Mouse (Mus musculus): ENCODE data around the gene Atrnl1. TPM values are rescaled to one million over a fixed set of nuclear protein-coding genes. Genes with fewer than 3 reads are reported as not detected.

Atrnl1 gene
- polyA plus RNA-seq, 1 experiment from 2014 or later: 5.6 TPM

GRCm38 (mm10) chr19:58095776-58096175 is 484.9 kb downstream of the Atrnl1 start:
- no peaks in the 10 kb centered on the region for H3K9me3 ChIP-seq (ENCODE audit: control insufficient read depth, low read length)
- no peak for ATAC-seq (ENCODE audit: low FRiP score)
- H3K27me3 ChIP-seq (ENCODE audit: control insufficient read depth, insufficient read depth, low read length): no peaks in the 10 kb centered on the region
- H3K4me2 ChIP-seq: no peak overlapping the region
- no peaks in the 10 kb centered on the region for H3K36me3 ChIP-seq (ENCODE audit: control insufficient read depth, insufficient read depth, low read length)
- DNase-seq (ENCODE audit: low spot score, missing footprints): no peak
- H3K4me3 ChIP-seq (ENCODE audit: low read depth, low read length): no peak overlapping the region
- no peak overlapping the region for H3K9ac ChIP-seq (ENCODE audit: low read length)
- H3K27ac ChIP-seq (ENCODE audit: low read depth, low read length): no peak overlapping the region
- H3K4me1 ChIP-seq (ENCODE audit: control insufficient read depth, insufficient read depth, low read length): no peaks in the 10 kb centered on the region
- WGBS: 83% methylated on average over 7 of the region's 7 CpGs

GRCm38 (mm10) chr19:58097195-58097594 is 486.4 kb downstream of the Atrnl1 start:
- WGBS: 91% methylated on average over 2 of the region's 2 CpGs
- H3K4me2 ChIP-seq: no peak overlapping the region
- DNase-seq (ENCODE audit: low spot score, missing footprints) (no peak), ATAC-seq (ENCODE audit: low FRiP score) (no peak)
- no peaks in the 10 kb centered on the region for H3K9me3 ChIP-seq (ENCODE audit: control insufficient read depth, low read length)
- no peaks in the 10 kb centered on the region for H3K36me3 ChIP-seq (ENCODE audit: control insufficient read depth, insufficient read depth, low read length)
- no peak overlapping the region for H3K4me3 ChIP-seq (ENCODE audit: low read depth, low read length)
- no peaks in the 10 kb centered on the region for H3K27me3 ChIP-seq (ENCODE audit: control insufficient read depth, insufficient read depth, low read length)
- H3K4me1 ChIP-seq (ENCODE audit: control insufficient read depth, insufficient read depth, low read length): no peaks in the 10 kb centered on the region
- H3K9ac ChIP-seq (ENCODE audit: low read length): no peak overlapping the region
- H3K27ac ChIP-seq (ENCODE audit: low read depth, low read length): no peak overlapping the region

- no peak overlapping the region for H3K9ac ChIP-seq (ENCODE audit: low read length)
- H3K4me2 ChIP-seq: no peak overlapping the region
- H3K9me3 ChIP-seq (ENCODE audit: control insufficient read depth, low read length): no peaks in the 10 kb centered on the region
- H3K4me3 ChIP-seq (ENCODE audit: low read depth, low read length): no peak overlapping the region
- H3K27ac ChIP-seq (ENCODE audit: low read depth, low read length): no peak overlapping the region
- H3K27me3 ChIP-seq (ENCODE audit: control insufficient read depth, insufficient read depth, low read length): no peaks in the 10 kb centered on the region
- H3K4me1 ChIP-seq (ENCODE audit: control insufficient read depth, insufficient read depth, low read length): no peaks in the 10 kb centered on the region
- no peak for ATAC-seq (ENCODE audit: low FRiP score)
- H3K36me3 ChIP-seq (ENCODE audit: control insufficient read depth, insufficient read depth, low read length): no peaks in the 10 kb centered on the region
- DNase-seq (ENCODE audit: low spot score, missing footprints): peak; percentile 65
- 92% methylated on average over 5 of the region's 5 CpGs for WGBS
These were observed 488.7 kb downstream of the Atrnl1 start for GRCm38 (mm10) chr19:58099539-58099938.

GRCm38 (mm10) chr19:58100381-58100780 is 489.5 kb downstream of the Atrnl1 start:
- H3K4me2 ChIP-seq: no peak overlapping the region
- no peak for ATAC-seq (ENCODE audit: low FRiP score)
- WGBS: 93% methylated on average over 4 of the region's 4 CpGs
- H3K27ac ChIP-seq (ENCODE audit: low read depth, low read length): no peak overlapping the region
- no peak overlapping the region for H3K4me3 ChIP-seq (ENCODE audit: low read depth, low read length)
- no peaks in the 10 kb centered on the region for H3K27me3 ChIP-seq (ENCODE audit: control insufficient read depth, insufficient read depth, low read length)
- no peaks in the 10 kb centered on the region for H3K36me3 ChIP-seq (ENCODE audit: control insufficient read depth, insufficient read depth, low read length)
- no peaks in the 10 kb centered on the region for H3K4me1 ChIP-seq (ENCODE audit: control insufficient read depth, insufficient read depth, low read length)
- peak; percentile 79 for DNase-seq (ENCODE audit: low spot score, missing footprints)
- H3K9ac ChIP-seq (ENCODE audit: low read length): no peak overlapping the region
- no peaks in the 10 kb centered on the region for H3K9me3 ChIP-seq (ENCODE audit: control insufficient read depth, low read length)

- H3K9me3 ChIP-seq (ENCODE audit: control insufficient read depth, low read length): no peaks in the 10 kb centered on the region
- ATAC-seq (ENCODE audit: low FRiP score) (no peak), DNase-seq (ENCODE audit: low spot score, missing footprints) (no peak)
- no peak overlapping the region for H3K4me2 ChIP-seq
- H3K36me3 ChIP-seq (ENCODE audit: control insufficient read depth, insufficient read depth, low read length): no peaks in the 10 kb centered on the region
- H3K27ac ChIP-seq (ENCODE audit: low read depth, low read length): no peak overlapping the region
- no peak overlapping the region for H3K4me3 ChIP-seq (ENCODE audit: low read depth, low read length)
- WGBS: 74% methylated on average over 7 of the region's 7 CpGs
- no peak overlapping the region for H3K9ac ChIP-seq (ENCODE audit: low read length)
- no peaks in the 10 kb centered on the region for H3K27me3 ChIP-seq (ENCODE audit: control insufficient read depth, insufficient read depth, low read length)
- H3K4me1 ChIP-seq (ENCODE audit: control insufficient read depth, insufficient read depth, low read length): no peaks in the 10 kb centered on the region; the same call in 1 of the 2 replicates
These were observed 493.7 kb downstream of the Atrnl1 start for GRCm38 (mm10) chr19:58104544-58104943.

- H3K36me3 ChIP-seq (ENCODE audit: control insufficient read depth, insufficient read depth, low read length): no peaks in the 10 kb centered on the region
- no peaks in the 10 kb centered on the region for H3K9me3 ChIP-seq (ENCODE audit: control insufficient read depth, low read length)
- peaks cover 3% of the 10 kb centered on the region; the same call in 1 of the 2 replicates for H3K4me1 ChIP-seq (ENCODE audit: control insufficient read depth, insufficient read depth, low read length)
- 53% methylated on average over 10 of the region's 10 CpGs for WGBS
- H3K9ac ChIP-seq (ENCODE audit: low read length): no peak overlapping the region
- no peak overlapping the region for H3K27ac ChIP-seq (ENCODE audit: low read depth, low read length)
- H3K4me2 ChIP-seq: no peak overlapping the region
- peak; percentile 84 for DNase-seq (ENCODE audit: low spot score, missing footprints)
- no peaks in the 10 kb centered on the region for H3K27me3 ChIP-seq (ENCODE audit: control insufficient read depth, insufficient read depth, low read length)
- peak; percentile 24; the same call in 1 of the 2 replicates for ATAC-seq (ENCODE audit: low FRiP score)
- no peak overlapping the region for H3K4me3 ChIP-seq (ENCODE audit: low read depth, low read length)
These were observed 496.8 kb downstream of the Atrnl1 start for GRCm38 (mm10) chr19:58107632-58108031.

GRCm38 (mm10) chr19:58110491-58110890 is 499.7 kb downstream of the Atrnl1 start:
- H3K9me3 ChIP-seq (ENCODE audit: control insufficient read depth, low read length): no peaks in the 10 kb centered on the region
- H3K27me3 ChIP-seq (ENCODE audit: control insufficient read depth, insufficient read depth, low read length): no peaks in the 10 kb centered on the region
- H3K36me3 ChIP-seq (ENCODE audit: control insufficient read depth, insufficient read depth, low read length): no peaks in the 10 kb centered on the region
- no peak overlapping the region for H3K4me3 ChIP-seq (ENCODE audit: low read depth, low read length)
- no peak overlapping the region for H3K9ac ChIP-seq (ENCODE audit: low read length)
- ATAC-seq (ENCODE audit: low FRiP score) (no peak), DNase-seq (ENCODE audit: low spot score, missing footprints) (peak; percentile 47)
- no peak overlapping the region for H3K4me2 ChIP-seq
- H3K4me1 ChIP-seq (ENCODE audit: control insufficient read depth, insufficient read depth, low read length): peaks cover 3% of the 10 kb centered on the region; the same call in 1 of the 2 replicates
- H3K27ac ChIP-seq (ENCODE audit: low read depth, low read length): no peak overlapping the region
- WGBS: 99% methylated on average over 3 of the region's 3 CpGs

- no peak overlapping the region for H3K4me3 ChIP-seq (ENCODE audit: low read depth, low read length)
- WGBS: 92% methylated on average over 6 of the region's 6 CpGs
- H3K36me3 ChIP-seq (ENCODE audit: control insufficient read depth, insufficient read depth, low read length): no peaks in the 10 kb centered on the region
- DNase-seq (ENCODE audit: low spot score, missing footprints) (peak; percentile 68), ATAC-seq (ENCODE audit: low FRiP score) (no peak)
- no peaks in the 10 kb centered on the region for H3K9me3 ChIP-seq (ENCODE audit: control insufficient read depth, low read length)
- no peak overlapping the region for H3K9ac ChIP-seq (ENCODE audit: low read length)
- H3K27me3 ChIP-seq (ENCODE audit: control insufficient read depth, insufficient read depth, low read length): no peaks in the 10 kb centered on the region
- H3K4me1 ChIP-seq (ENCODE audit: control insufficient read depth, insufficient read depth, low read length): peaks cover 3% of the 10 kb centered on the region; the same call in 1 of the 2 replicates
- H3K27ac ChIP-seq (ENCODE audit: low read depth, low read length): no peak overlapping the region
- no peak overlapping the region for H3K4me2 ChIP-seq
These were observed 500.5 kb downstream of the Atrnl1 start for GRCm38 (mm10) chr19:58111291-58111690.

GRCm38 (mm10) chr19:58112151-58112550 is 501.3 kb downstream of the Atrnl1 start:
- H3K4me1 ChIP-seq (ENCODE audit: control insufficient read depth, insufficient read depth, low read length): peaks cover 3% of the 10 kb centered on the region; the same call in 1 of the 2 replicates
- no peaks in the 10 kb centered on the region for H3K36me3 ChIP-seq (ENCODE audit: control insufficient read depth, insufficient read depth, low read length)
- no peak overlapping the region for H3K4me3 ChIP-seq (ENCODE audit: low read depth, low read length)
- ATAC-seq (ENCODE audit: low FRiP score) (no peak), DNase-seq (ENCODE audit: low spot score, missing footprints) (peak; percentile 67)
- 46% methylated on average over 5 of the region's 5 CpGs for WGBS
- no peaks in the 10 kb centered on the region for H3K9me3 ChIP-seq (ENCODE audit: control insufficient read depth, low read length)
- H3K27me3 ChIP-seq (ENCODE audit: control insufficient read depth, insufficient read depth, low read length): no peaks in the 10 kb centered on the region
- no peak overlapping the region for H3K27ac ChIP-seq (ENCODE audit: low read depth, low read length)
- no peak overlapping the region for H3K4me2 ChIP-seq
- no peak overlapping the region for H3K9ac ChIP-seq (ENCODE audit: low read length)
